Mouse (Mus musculus) layer of hippocampus, adult 6 months (tissue): ENCODE data around the gene Olfr1234. TPM values are rescaled to one million over a fixed set of nuclear protein-coding genes. Genes with fewer than 3 reads are reported as not detected.

Experiments used
- long read RNA-seq, 2 experiments: library from polyadenylated mRNA; unstranded; transcript quantifications; one replicate each; pipeline ENCODE4 v2.0.0; 2019 to 2020
- polyA plus RNA-seq: library from polyadenylated mRNA; unstranded; fragments of <200 nt; fragmentation: Nextera tagmentation; gene quantifications from 2 replicates; pipeline ENCODE4 v1.2.3, GENCODE M21; 2021

Gene Olfr1234
- polyA plus RNA-seq = not detected in 2 replicates
- long read RNA-seq, experiment 1 = 0 reads
- long read RNA-seq, experiment 2 = 0 reads

DNA sequence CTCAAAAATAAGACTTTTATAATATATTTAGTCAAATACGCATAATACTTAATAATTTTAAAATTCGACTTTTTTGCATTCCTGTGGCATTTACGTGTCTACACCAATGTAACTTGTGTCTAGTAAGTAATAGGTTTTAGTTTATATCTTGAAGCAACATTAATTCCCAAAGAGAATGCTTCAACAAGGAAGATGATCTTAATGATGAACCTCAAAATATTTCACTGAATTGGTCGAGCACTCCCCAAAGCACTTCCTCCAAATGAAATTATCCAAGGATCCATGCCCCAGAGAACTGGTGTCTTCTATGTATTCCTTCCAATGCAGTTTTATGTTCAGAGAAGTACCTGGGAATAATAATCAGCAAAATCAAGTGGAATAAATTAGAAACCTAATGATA is at the start of gene Olfr1234:
Gene Olfr1234, minus strand, starts transcription at position 101 of the 400 bp plus-strand sequence.

DNA sequence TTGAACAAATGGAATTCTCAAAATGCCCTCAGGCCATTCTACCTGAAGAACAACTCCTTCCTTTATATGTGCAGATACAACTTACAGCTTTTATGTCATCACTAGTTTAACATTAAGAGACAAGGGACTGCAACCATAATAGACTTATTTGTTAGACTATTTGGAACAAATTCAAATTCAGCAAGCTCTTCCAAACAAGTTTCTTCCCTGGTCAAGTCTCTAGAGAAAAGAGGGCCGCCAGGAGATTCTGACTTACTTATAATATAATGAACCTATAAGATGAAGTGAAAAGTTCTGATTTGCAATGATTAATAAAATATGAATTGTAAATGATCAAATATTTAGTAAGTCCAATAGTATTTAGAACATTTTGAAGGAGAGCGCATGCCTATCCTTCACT is 44.9 kb upstream of the Olfr1234 start, which contains the start of gene Olfr1238:
Gene Olfr1238, minus strand, starts transcription at position 101 of the 400 bp plus-strand sequence.

DNA sequence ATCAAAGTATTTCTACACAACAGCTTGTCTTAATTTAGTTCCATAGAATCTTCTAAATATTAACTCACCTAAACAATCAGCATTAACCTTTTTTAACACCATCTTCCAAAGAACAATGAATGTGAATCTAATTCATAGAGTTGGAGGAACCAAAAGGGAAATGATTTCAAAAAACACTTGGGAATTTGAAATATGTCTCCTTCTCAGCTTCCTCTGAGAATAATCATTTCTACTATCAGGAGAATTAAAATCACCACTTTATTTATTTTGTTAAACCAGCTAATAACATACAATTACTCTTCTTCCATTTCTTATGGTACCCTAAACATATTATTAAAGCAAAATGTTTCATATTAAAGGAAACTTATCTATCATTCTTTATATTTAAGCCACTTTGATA is 22.4 kb downstream of the Olfr1234 start, which contains the start of gene Olfr1233:
Gene Olfr1233, minus strand, starts transcription at position 101 of the 400 bp plus-strand sequence.

DNA sequence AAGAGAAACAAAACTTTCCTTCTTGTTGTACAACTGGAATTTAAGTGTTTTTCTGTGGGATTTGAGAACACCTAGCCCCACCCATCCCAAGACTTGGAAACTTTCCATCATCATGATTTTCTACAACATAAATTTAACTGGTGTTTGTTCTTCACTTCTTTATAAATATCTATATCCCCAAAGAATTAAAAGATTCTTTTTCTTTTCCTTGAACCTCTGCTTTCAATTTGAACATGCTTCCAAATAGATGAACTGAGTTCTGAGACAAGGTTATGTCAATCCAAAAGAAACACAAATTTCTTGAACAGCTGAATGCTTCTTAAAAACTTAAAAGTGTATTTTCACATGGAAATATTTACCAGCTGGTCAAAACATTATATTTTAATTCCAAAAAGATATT is 35.1 kb downstream of the Olfr1234 start, which contains the start of gene Olfr1232:
Gene Olfr1232, minus strand, starts transcription at position 101 of the 400 bp plus-strand sequence.

Other genes with a start within 250 kb of the Olfr1234 start
- gene Olfr1221, start 247.6 kb downstream of the Olfr1234 start, polyA plus RNA-seq = not detected in 2 replicates
- not detected in 2 replicates for gene Olfr1222, start 231.8 kb downstream of the Olfr1234 start, polyA plus RNA-seq
- not detected in 2 replicates for gene Olfr1223, start 213.3 kb downstream of the Olfr1234 start, polyA plus RNA-seq
- not detected in 2 replicates for gene Olfr1224-ps1, start 200.8 kb downstream of the Olfr1234 start, polyA plus RNA-seq
- gene Olfr1225, start 190.2 kb downstream of the Olfr1234 start, polyA plus RNA-seq = not detected in 2 replicates
- not detected in 2 replicates for gene Olfr1226, start 164.8 kb downstream of the Olfr1234 start, polyA plus RNA-seq
- not detected in 2 replicates for gene Olfr1228, start 110.8 kb downstream of the Olfr1234 start, polyA plus RNA-seq
- not detected in 2 replicates for gene Olfr1229, start 76.9 kb downstream of the Olfr1234 start, polyA plus RNA-seq
- not detected in 2 replicates for gene Olfr1230, start 67.6 kb downstream of the Olfr1234 start, polyA plus RNA-seq
- not detected in 2 replicates for gene Olfr1231, start 57.8 kb downstream of the Olfr1234 start, polyA plus RNA-seq
- not detected in 2 replicates for gene Olfr1232, start 35.2 kb downstream of the Olfr1234 start, polyA plus RNA-seq
- not detected in 2 replicates for gene Olfr1233, start 22.5 kb downstream of the Olfr1234 start, polyA plus RNA-seq
- gene Olfr1238, start 44.8 kb upstream of the Olfr1234 start, polyA plus RNA-seq = not detected in 2 replicates
- gene Olfr1239, start 55.5 kb upstream of the Olfr1234 start, polyA plus RNA-seq = not detected in 2 replicates
- gene Olfr1240, start 78.1 kb upstream of the Olfr1234 start, polyA plus RNA-seq = not detected in 2 replicates
- gene Olfr1241, start 122.3 kb upstream of the Olfr1234 start, polyA plus RNA-seq = not detected in 2 replicates
- not detected in 2 replicates for gene Olfr1242, start 133.5 kb upstream of the Olfr1234 start, polyA plus RNA-seq
- not detected in 2 replicates for gene Olfr1243, start 166.6 kb upstream of the Olfr1234 start, polyA plus RNA-seq
- gene Olfr1245, start 213.6 kb upstream of the Olfr1234 start, polyA plus RNA-seq = not detected in 2 replicates
- gene Olfr1246, start 228.3 kb upstream of the Olfr1234 start, polyA plus RNA-seq = not detected in 2 replicates
- gene Olfr1247, start 249.3 kb upstream of the Olfr1234 start, polyA plus RNA-seq = not detected in 2 replicates